Mouse (Mus musculus) 3T3-L1 (cell line): ENCODE data around the gene Cd40lg.

Source experiments
- DNase-seq: peaks from one replicate; pipeline ENCODE4 v3.0.0-alpha.2; 2015; ENCODE audit warnings: low read depth, low spot score

Cd40lg gene

GRCm38 (mm10) chrX:57211876-57212275 lies at the start of gene Cd40lg:
TSS of gene Cd40lg (plus strand) at chrX:57212143.
- no peak for DNase-seq

- DNase-seq: no peak
Observed at GRCm38 (mm10) chrX:57166549-57166948, 45.4 kb upstream of the Cd40lg start.

GRCm38 (mm10) chrX:57171269-57171668 lies 40.7 kb upstream of the Cd40lg start:
- no peak for DNase-seq

GRCm38 (mm10) chrX:57177225-57177779 lies 34.6 kb upstream of the Cd40lg start:
- DNase-seq: no peak

- DNase-seq: no peak
Observed at GRCm38 (mm10) chrX:57182470-57182869, 29.5 kb upstream of the Cd40lg start.

- no peak for DNase-seq
Observed at GRCm38 (mm10) chrX:57183359-57183758, 28.6 kb upstream of the Cd40lg start.

- no peak for DNase-seq
Observed at GRCm38 (mm10) chrX:57187301-57187700, 24.6 kb upstream of the Cd40lg start.

GRCm38 (mm10) chrX:57189335-57189734 lies 22.6 kb upstream of the Cd40lg start:
- DNase-seq: no peak

- DNase-seq: no peak
Observed at GRCm38 (mm10) chrX:57196319-57196718, 15.6 kb upstream of the Cd40lg start.

GRCm38 (mm10) chrX:57198036-57198435 lies 13.9 kb upstream of the Cd40lg start:
- DNase-seq: no peak

GRCm38 (mm10) chrX:57200397-57200796 lies 11.5 kb upstream of the Cd40lg start:
- no peak for DNase-seq

- no peak for DNase-seq
Observed at GRCm38 (mm10) chrX:57210591-57210990, 1.4 kb upstream of the Cd40lg start.

- DNase-seq: no peak
Observed at GRCm38 (mm10) chrX:57212862-57213261, 919 bp downstream of the Cd40lg start.

GRCm38 (mm10) chrX:57215495-57215894 lies 3.6 kb downstream of the Cd40lg start:
- no peak for DNase-seq

- DNase-seq: no peak
Observed at GRCm38 (mm10) chrX:57216271-57216670, 4.3 kb downstream of the Cd40lg start.

GRCm38 (mm10) chrX:57219563-57219962 lies 7.6 kb downstream of the Cd40lg start:
- no peak for DNase-seq

GRCm38 (mm10) chrX:57221881-57222280 lies 9.9 kb downstream of the Cd40lg start:
- DNase-seq: no peak

GRCm38 (mm10) chrX:57223301-57223700 lies 11.4 kb downstream of the Cd40lg start:
- DNase-seq: no peak

- no peak for DNase-seq
Observed at GRCm38 (mm10) chrX:57228178-57228577, 16.2 kb downstream of the Cd40lg start.

- no peak for DNase-seq
Observed at GRCm38 (mm10) chrX:57233596-57233995, 21.7 kb downstream of the Cd40lg start.

- no peak for DNase-seq
Observed at GRCm38 (mm10) chrX:57235982-57236381, 24.0 kb downstream of the Cd40lg start.

- no peak for DNase-seq
Observed at GRCm38 (mm10) chrX:57238572-57238971, 26.6 kb downstream of the Cd40lg start.

GRCm38 (mm10) chrX:57253329-57254055 lies 41.5 kb downstream of the Cd40lg start:
- no peak for DNase-seq
